Mouse (Mus musculus) limb, embryonic 15.5 days (tissue): ENCODE measurements around the gene Ifit1. TPM values are rescaled to one million over a fixed set of nuclear protein-coding genes. Genes with fewer than 3 reads are reported as not detected.
"Not testable (repeated sequence)": the region's sequence is repeated elsewhere in the genome, so short reads cannot be mapped to it uniquely, and the experiment has no call there.

Experiments
- ATAC-seq: fragments of 200-750 bp; cut with Nextera tagmentation; 2 replicates; pipeline ENCODE4 v1.8.0; 2017; ENCODE audit warnings: low read depth, moderate TSS enrichment; ENCODE audit not compliant: insufficient number of reproducible peaks, low FRiP score, low TSS enrichment
- H3K27ac ChIP-seq: fragments of 300-500 bp; sonication (generic); 2 replicates; pipeline ENCODE4 v1.5.1; 2015; ENCODE audit warnings: moderate library complexity, mild to moderate bottlenecking, inconsistent platforms
- H3K27me3 ChIP-seq: fragments of 300-500 bp; sonication (generic); 2 replicates; pipeline ENCODE4 v1.6.1; 2015; ENCODE audit warnings: inconsistent platforms
- H3K36me3 ChIP-seq: fragments of 300-500 bp; sonication (generic); 2 replicates; pipeline ENCODE4 v1.6.1; 2015; ENCODE audit warnings: inconsistent platforms
- H3K4me1 ChIP-seq: fragments of 300-500 bp; sonication (generic); 2 replicates; pipeline ENCODE4 v1.6.1; 2015; ENCODE audit warnings: inconsistent platforms
- H3K4me2 ChIP-seq: fragments of 300-500 bp; sonication (generic); 2 replicates; pipeline ENCODE4 v1.6.1; 2015; ENCODE audit warnings: mild to moderate bottlenecking, inconsistent platforms
- H3K4me3 ChIP-seq: fragments of 300-500 bp; sonication (generic); 2 replicates; pipeline ENCODE4 v1.5.1; 2015; ENCODE audit warnings: mild to moderate bottlenecking, inconsistent platforms
- H3K9ac ChIP-seq: fragments of 300-500 bp; sonication (generic); 2 replicates; pipeline ENCODE4 v1.6.1; 2015; ENCODE audit warnings: inconsistent platforms
- H3K9me3 ChIP-seq: fragments of 300-500 bp; sonication (generic); 2 replicates; pipeline ENCODE4 v1.6.1; 2016; ENCODE audit warnings: inconsistent platforms
- WGBS: fragments of 180-500 bp; shearing (Covaris S2); methylation state at CpG from one replicate; pipeline ENCODE4 v1.1.7; 2015; 5-methylcytosine and 5-hydroxymethylcytosine counted together
- polyA plus RNA-seq: library from polyadenylated mRNA; unstranded; fragments of >200 nt; fragmentation: Nextera tagmentation; extraction: Ambion mirVana; gene quantifications from 2 replicates; pipeline ENCODE4 v1.2.1, GENCODE M21; 2015

The Ifit1 gene
- polyA plus RNA-seq, 1 experiment from 2014 or later, result 1.5 TPM

- no peaks in the 10 kb centered on the region for H3K4me1 ChIP-seq
- WGBS, result 91% methylated on average over 6 of the region's 6 CpGs
Measured at GRCm38 (mm10) chr19:34623781-34624180, 16.9 kb upstream of the Ifit1 start.

GRCm38 (mm10) chr19:34624663-34625062, 16.0 kb upstream of the Ifit1 start:
- H3K9me3 ChIP-seq, result no peaks in the 10 kb centered on the region
- ATAC-seq, result no peak
- H3K27ac ChIP-seq, result no peak overlapping the region
- no peak overlapping the region for H3K4me2 ChIP-seq
- no peak overlapping the region for H3K4me3 ChIP-seq
- no peak overlapping the region for H3K9ac ChIP-seq
- H3K4me1 ChIP-seq, result no peaks in the 10 kb centered on the region
- 79% methylated on average over 4 of the region's 4 CpGs for WGBS
- H3K36me3 ChIP-seq, result no peaks in the 10 kb centered on the region
- no peaks in the 10 kb centered on the region for H3K27me3 ChIP-seq

More at GRCm38 (mm10) chr19:34623781-34624180, 16.9 kb upstream of the Ifit1 start:
- H3K4me3 ChIP-seq, result no peak overlapping the region
- no peak overlapping the region for H3K9ac ChIP-seq
- H3K9me3 ChIP-seq, result no peaks in the 10 kb centered on the region
- H3K4me2 ChIP-seq, result no peak overlapping the region
- H3K36me3 ChIP-seq, result no peaks in the 10 kb centered on the region
- H3K27me3 ChIP-seq, result no peaks in the 10 kb centered on the region
- ATAC-seq, result no peak
- no peak overlapping the region for H3K27ac ChIP-seq

GRCm38 (mm10) chr19:34627496-34627895, 13.2 kb upstream of the Ifit1 start:
- 56% methylated on average over 2 of the region's 2 CpGs for WGBS
- no peak overlapping the region for H3K4me2 ChIP-seq
- no peaks in the 10 kb centered on the region for H3K4me1 ChIP-seq
- no peak for ATAC-seq
- no peak overlapping the region for H3K9ac ChIP-seq
- no peak overlapping the region for H3K27ac ChIP-seq
- H3K9me3 ChIP-seq, result no peaks in the 10 kb centered on the region
- H3K36me3 ChIP-seq, result no peaks in the 10 kb centered on the region
- H3K4me3 ChIP-seq, result no peak overlapping the region
- no peaks in the 10 kb centered on the region for H3K27me3 ChIP-seq

- Histone ChIP-seq H3K4me1 (no peaks in the 10 kb centered on the region), H3K36me3 (no peaks in the 10 kb centered on the region), H3K4me3 (no peak overlapping the region), H3K9me3 (no peaks in the 10 kb centered on the region), H3K27ac (no peak overlapping the region), H3K27me3 (no peaks in the 10 kb centered on the region), H3K4me2 (no peak overlapping the region), H3K9ac (no peak overlapping the region)
- no peak for ATAC-seq
Measured at GRCm38 (mm10) chr19:34631487-34631886, 9.2 kb upstream of the Ifit1 start.

- Histone ChIP-seq H3K4me1 (no peaks in the 10 kb centered on the region), H3K9me3 (no peaks in the 10 kb centered on the region), H3K9ac (no peak overlapping the region), H3K27ac (no peak overlapping the region), H3K27me3 (peaks cover 6% of the 10 kb centered on the region), H3K4me3 (no peak overlapping the region), H3K4me2 (no peak overlapping the region), H3K36me3 (no peaks in the 10 kb centered on the region)
- ATAC-seq, result no peak
- 77% methylated on average over 2 of the region's 2 CpGs for whole genome bisulfite sequencing
Measured at GRCm38 (mm10) chr19:34633484-34633883, 7.2 kb upstream of the Ifit1 start.

- H3K9ac ChIP-seq, result no peak overlapping the region
- H3K4me1 ChIP-seq, result no peaks in the 10 kb centered on the region
- no peaks in the 10 kb centered on the region for H3K36me3 ChIP-seq
- WGBS, result 17% methylated on average over 3 of the region's 3 CpGs
- H3K4me3 ChIP-seq, result no peak overlapping the region
- H3K4me2 ChIP-seq, result no peak overlapping the region
- no peak for ATAC-seq
- no peaks in the 10 kb centered on the region for H3K9me3 ChIP-seq
- no peak overlapping the region for H3K27ac ChIP-seq
- peaks cover 6% of the 10 kb centered on the region for H3K27me3 ChIP-seq
Measured at GRCm38 (mm10) chr19:34636933-34637557, 3.6 kb upstream of the Ifit1 start.

GRCm38 (mm10) chr19:34642616-34643015, 1.9 kb downstream of the Ifit1 start:
- no peaks in the 10 kb centered on the region for H3K36me3 ChIP-seq
- no peaks in the 10 kb centered on the region for H3K4me1 ChIP-seq
- H3K27me3 ChIP-seq, result peaks cover 2% of the 10 kb centered on the region; the same call in 1 of the 2 replicates
- H3K4me3 ChIP-seq, result no peak overlapping the region
- no peak overlapping the region for H3K27ac ChIP-seq
- 72% methylated on average over 5 of the region's 5 CpGs for WGBS
- ATAC-seq, result no peak
- no peak overlapping the region for H3K9ac ChIP-seq
- H3K9me3 ChIP-seq, result no peaks in the 10 kb centered on the region
- no peak overlapping the region for H3K4me2 ChIP-seq

GRCm38 (mm10) chr19:34647630-34648029, 7.0 kb downstream of the Ifit1 start:
- not testable (repeated sequence) for H3K36me3 ChIP-seq, H3K9me3 ChIP-seq, H3K4me2 ChIP-seq, H3K4me3 ChIP-seq, H3K27me3 ChIP-seq, H3K9ac ChIP-seq, ATAC-seq, H3K27ac ChIP-seq, H3K4me1 ChIP-seq
- WGBS, result 80% methylated on average over 8 of the region's 8 CpGs

GRCm38 (mm10) chr19:34650276-34650675, 9.6 kb downstream of the Ifit1 start:
- 72% methylated on average over 3 of the region's 3 CpGs for WGBS
- no peak overlapping the region for H3K4me3 ChIP-seq
- no peaks in the 10 kb centered on the region for H3K4me1 ChIP-seq
- no peak for ATAC-seq
- H3K27ac ChIP-seq, result no peak overlapping the region
- H3K36me3 ChIP-seq, result no peaks in the 10 kb centered on the region
- no peak overlapping the region for H3K4me2 ChIP-seq
- H3K9ac ChIP-seq, result no peak overlapping the region
- no peaks in the 10 kb centered on the region for H3K27me3 ChIP-seq
- no peaks in the 10 kb centered on the region for H3K9me3 ChIP-seq

- Histone ChIP-seq H3K9me3 (no peaks in the 10 kb centered on the region), H3K27ac (no peak overlapping the region), H3K27me3 (no peaks in the 10 kb centered on the region), H3K4me2 (no peak overlapping the region), H3K9ac (no peak overlapping the region), H3K4me1 (no peaks in the 10 kb centered on the region), H3K36me3 (no peaks in the 10 kb centered on the region), H3K4me3 (no peak overlapping the region)
- WGBS, result 86% methylated on average over 6 of the region's 6 CpGs
- no peak for ATAC-seq
Measured at GRCm38 (mm10) chr19:34650997-34651396, 10.3 kb downstream of the Ifit1 start.

GRCm38 (mm10) chr19:34655227-34655805, 14.6 kb downstream of the Ifit1 start:
- H3K9me3 ChIP-seq, result no peaks in the 10 kb centered on the region
- no peak overlapping the region for H3K27ac ChIP-seq
- no peak for ATAC-seq
- no peak overlapping the region for H3K9ac ChIP-seq
- no peak overlapping the region for H3K4me2 ChIP-seq
- no peak overlapping the region for H3K4me3 ChIP-seq
- no peaks in the 10 kb centered on the region for H3K4me1 ChIP-seq
- WGBS, result 72% methylated on average over 10 of the region's 10 CpGs
- H3K36me3 ChIP-seq, result no peaks in the 10 kb centered on the region
- H3K27me3 ChIP-seq, result no peaks in the 10 kb centered on the region

- Histone ChIP-seq H3K4me1 (no peaks in the 10 kb centered on the region), H3K4me2 (no peak overlapping the region), H3K9me3 (no peaks in the 10 kb centered on the region), H3K36me3 (no peaks in the 10 kb centered on the region), H3K4me3 (no peak overlapping the region), H3K27ac (no peak overlapping the region), H3K27me3 (no peaks in the 10 kb centered on the region), H3K9ac (no peak overlapping the region)
- no peak for ATAC-seq
- 37% methylated on average over 2 of the region's 2 CpGs for WGBS
Measured at GRCm38 (mm10) chr19:34656511-34657298, 16.0 kb downstream of the Ifit1 start.
